Mouse (Mus musculus): ENCODE results near the gene Mblac1. TPM values are rescaled to one million over a fixed set of nuclear protein-coding genes. Genes with fewer than 3 reads are reported as not detected.
"Not testable (repeated sequence)": the region's sequence is repeated elsewhere in the genome, so short reads cannot be mapped to it uniquely, and the experiment has no call there.

Mblac1 gene
- polyA plus RNA-seq, 1 experiment from 2014 or later, result 6.1 TPM

- no peak overlapping the region for H3K4me3 ChIP-seq (ENCODE audit: low read length)
- H3K36me3 ChIP-seq (ENCODE audit: control insufficient read depth, insufficient read depth), result no peaks in the 10 kb centered on the region
- H3K9ac ChIP-seq (ENCODE audit: low read length), result no peak overlapping the region
- H3K27ac ChIP-seq (ENCODE audit: low read length), result no peak overlapping the region
- H3K9me3 ChIP-seq (replicated peaks; ENCODE audit: control insufficient read depth, low read length), result peaks cover 10% of the 10 kb centered on the region; the same call in 1 of the 2 replicates
- ATAC-seq (replicated peaks; ENCODE audit: extremely low read depth, insufficient read depth, low FRiP score), result no peak
- no peaks in the 10 kb centered on the region for H3K4me1 ChIP-seq (ENCODE audit: control insufficient read depth, insufficient read depth, low read length)
- no peak overlapping the region for H3K4me2 ChIP-seq (ENCODE audit: low read depth, low read length)
- WGBS, result 89% methylated on average over 3 of the region's 3 CpGs
- H3K27me3 ChIP-seq (ENCODE audit: control insufficient read depth, insufficient read depth, low read length), result no peaks in the 10 kb centered on the region
These were observed 8.0 kb downstream of the Mblac1 start for GRCm38 (mm10) chr5:138202086-138202485.

DNA sequence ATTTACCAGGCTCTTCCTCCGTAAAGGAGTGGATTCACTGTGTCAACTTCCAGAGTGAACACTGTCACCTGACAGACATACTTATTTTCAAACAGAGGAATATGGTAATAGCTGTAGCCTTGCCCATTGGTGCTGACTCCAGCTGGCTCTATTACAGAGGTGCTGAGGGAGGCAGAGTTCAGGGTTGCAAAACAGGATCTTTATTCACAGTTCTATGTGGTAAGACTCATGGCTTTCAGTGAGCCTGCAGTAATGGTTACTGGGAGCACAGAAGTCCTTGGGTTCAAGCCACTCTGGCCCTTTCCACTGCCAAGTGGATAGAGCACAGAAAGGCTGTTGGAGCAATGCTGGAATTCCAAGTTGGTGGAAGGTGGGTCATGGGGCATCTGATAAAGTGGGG is 13.1 kb downstream of the Mblac1 start:
- H3K27ac ChIP-seq (ENCODE audit: low read length), result no peak overlapping the region
- H3K9me3 ChIP-seq (replicated peaks; ENCODE audit: control insufficient read depth, low read length), result peaks cover 10% of the 10 kb centered on the region; the same call in 1 of the 2 replicates
- 74% methylated on average over 1 of the region's 1 CpGs for WGBS
- no peak for ATAC-seq (replicated peaks; ENCODE audit: extremely low read depth, insufficient read depth, low FRiP score)
- H3K4me2 ChIP-seq (ENCODE audit: low read depth, low read length), result no peak overlapping the region
- H3K9ac ChIP-seq (ENCODE audit: low read length), result no peak overlapping the region
- H3K27me3 ChIP-seq (ENCODE audit: control insufficient read depth, insufficient read depth, low read length), result no peaks in the 10 kb centered on the region
- H3K4me3 ChIP-seq (ENCODE audit: low read length), result no peak overlapping the region
- H3K36me3 ChIP-seq (ENCODE audit: control insufficient read depth, insufficient read depth), result no peaks in the 10 kb centered on the region
- no peaks in the 10 kb centered on the region for H3K4me1 ChIP-seq (ENCODE audit: control insufficient read depth, insufficient read depth, low read length)

DNA sequence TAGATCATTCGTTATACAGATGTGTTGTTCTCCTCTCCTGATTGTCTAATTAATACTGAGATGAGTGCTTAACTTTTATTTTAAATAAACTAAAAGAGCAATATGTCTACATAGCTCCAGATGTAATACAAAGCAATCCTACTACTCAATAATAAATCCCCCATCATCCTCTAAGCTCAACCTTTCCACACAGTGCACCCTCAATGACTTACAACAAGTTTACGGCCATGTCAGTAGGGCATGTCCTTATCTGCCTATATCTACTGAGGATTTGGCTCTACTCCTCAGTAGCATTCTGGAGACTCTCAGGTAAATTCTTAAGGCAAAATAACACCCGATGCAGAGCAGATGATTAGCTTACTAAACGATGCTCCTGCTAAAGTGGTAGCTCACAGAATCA is 13.8 kb downstream of the Mblac1 start:
- Histone ChIP-seq H3K27me3 (ENCODE audit: control insufficient read depth, insufficient read depth, low read length) (no peaks in the 10 kb centered on the region), H3K9ac (ENCODE audit: low read length) (no peak overlapping the region), H3K4me1 (ENCODE audit: control insufficient read depth, insufficient read depth, low read length) (no peaks in the 10 kb centered on the region), H3K4me2 (ENCODE audit: low read depth, low read length) (no peak overlapping the region), H3K27ac (ENCODE audit: low read length) (no peak overlapping the region), H3K36me3 (ENCODE audit: control insufficient read depth, insufficient read depth) (no peaks in the 10 kb centered on the region), H3K9me3 (replicated peaks; ENCODE audit: control insufficient read depth, low read length) (peaks cover 10% of the 10 kb centered on the region; the same call in 1 of the 2 replicates), H3K4me3 (ENCODE audit: low read length) (no peak overlapping the region)
- ATAC-seq (replicated peaks; ENCODE audit: extremely low read depth, insufficient read depth, low FRiP score), result no peak
- 71% methylated on average over 4 of the region's 4 CpGs for WGBS

DNA sequence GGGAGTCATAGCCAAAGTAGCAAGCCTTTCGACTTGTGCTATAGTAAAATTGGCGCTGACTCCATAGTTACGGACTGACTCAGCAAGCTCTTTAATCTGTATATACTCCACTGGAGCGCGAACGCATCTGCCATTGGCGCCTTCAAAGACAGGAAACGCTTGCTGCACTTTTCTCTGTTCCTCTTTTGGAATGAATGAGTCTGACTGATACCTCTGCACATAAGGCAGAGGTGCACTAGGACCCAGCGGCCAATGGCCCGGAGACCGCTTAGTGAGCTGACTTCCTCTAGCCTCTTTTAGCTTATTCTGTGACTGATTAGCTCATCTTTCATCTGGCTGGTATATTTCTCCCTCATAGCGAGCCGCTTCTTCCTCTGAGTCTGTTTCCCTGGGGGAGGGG is 22.5 kb downstream of the Mblac1 start:
- not testable (repeated sequence) for H3K9ac ChIP-seq (ENCODE audit: low read length); ATAC-seq (replicated peaks; ENCODE audit: extremely low read depth, insufficient read depth, low FRiP score); H3K27me3 ChIP-seq (ENCODE audit: control insufficient read depth, insufficient read depth, low read length); H3K4me3 ChIP-seq (ENCODE audit: low read length); H3K4me2 ChIP-seq (ENCODE audit: low read depth, low read length); H3K27ac ChIP-seq (ENCODE audit: low read length); H3K36me3 ChIP-seq (ENCODE audit: control insufficient read depth, insufficient read depth); H3K4me1 ChIP-seq (ENCODE audit: control insufficient read depth, insufficient read depth, low read length)
- WGBS, result 95% methylated on average over 13 of the region's 13 CpGs
- H3K9me3 ChIP-seq (replicated peaks; ENCODE audit: control insufficient read depth, low read length), result peaks cover 11% of the 10 kb centered on the region; the same call in 1 of the 2 replicates

- Histone ChIP-seq H3K4me1 (ENCODE audit: control insufficient read depth, insufficient read depth, low read length) (no peaks in the 10 kb centered on the region), H3K9me3 (replicated peaks; ENCODE audit: control insufficient read depth, low read length) (peaks cover 5% of the 10 kb centered on the region; the same call in 1 of the 2 replicates), H3K4me2 (ENCODE audit: low read depth, low read length) (no peak overlapping the region), H3K9ac (ENCODE audit: low read length) (no peak overlapping the region), H3K4me3 (ENCODE audit: low read length) (no peak overlapping the region), H3K27ac (ENCODE audit: low read length) (no peak overlapping the region), H3K36me3 (ENCODE audit: control insufficient read depth, insufficient read depth) (no peaks in the 10 kb centered on the region), H3K27me3 (ENCODE audit: control insufficient read depth, insufficient read depth, low read length) (no peaks in the 10 kb centered on the region)
- WGBS, result 59% methylated on average over 2 of the region's 2 CpGs
- no peak for ATAC-seq (replicated peaks; ENCODE audit: extremely low read depth, insufficient read depth, low FRiP score)
These were observed 25.8 kb downstream of the Mblac1 start for GRCm38 (mm10) chr5:138219864-138220263.

DNA sequence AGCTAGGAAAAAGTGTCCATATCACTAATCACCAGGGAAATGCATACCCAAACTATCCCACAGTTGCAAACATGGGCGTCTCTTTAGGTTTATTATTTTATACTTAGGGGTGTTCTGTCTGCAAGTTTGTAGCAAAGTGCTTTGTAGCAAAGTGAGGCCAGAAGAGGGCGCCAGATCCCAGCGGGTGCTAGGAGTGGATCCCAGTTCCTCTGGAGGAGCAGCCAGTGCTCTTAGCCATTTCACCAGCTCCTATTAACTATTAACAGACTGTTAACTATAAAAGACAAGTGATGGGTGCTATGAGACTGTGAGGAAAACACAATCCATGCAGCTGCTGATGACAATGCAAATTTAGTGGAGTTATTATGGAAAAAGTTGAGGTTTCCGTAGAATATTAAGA is 28.0 kb downstream of the Mblac1 start:
- Histone ChIP-seq H3K4me1 (ENCODE audit: control insufficient read depth, insufficient read depth, low read length) (no peaks in the 10 kb centered on the region), H3K9me3 (replicated peaks; ENCODE audit: control insufficient read depth, low read length) (no peaks in the 10 kb centered on the region), H3K4me3 (ENCODE audit: low read length) (no peak overlapping the region), H3K27ac (ENCODE audit: low read length) (no peak overlapping the region), H3K36me3 (ENCODE audit: control insufficient read depth, insufficient read depth) (no peaks in the 10 kb centered on the region), H3K9ac (ENCODE audit: low read length) (no peak overlapping the region), H3K4me2 (ENCODE audit: low read depth, low read length) (no peak overlapping the region), H3K27me3 (ENCODE audit: control insufficient read depth, insufficient read depth, low read length) (no peaks in the 10 kb centered on the region)
- ATAC-seq (replicated peaks; ENCODE audit: extremely low read depth, insufficient read depth, low FRiP score), result no peak
- 26% methylated on average over 4 of the region's 4 CpGs for WGBS

DNA sequence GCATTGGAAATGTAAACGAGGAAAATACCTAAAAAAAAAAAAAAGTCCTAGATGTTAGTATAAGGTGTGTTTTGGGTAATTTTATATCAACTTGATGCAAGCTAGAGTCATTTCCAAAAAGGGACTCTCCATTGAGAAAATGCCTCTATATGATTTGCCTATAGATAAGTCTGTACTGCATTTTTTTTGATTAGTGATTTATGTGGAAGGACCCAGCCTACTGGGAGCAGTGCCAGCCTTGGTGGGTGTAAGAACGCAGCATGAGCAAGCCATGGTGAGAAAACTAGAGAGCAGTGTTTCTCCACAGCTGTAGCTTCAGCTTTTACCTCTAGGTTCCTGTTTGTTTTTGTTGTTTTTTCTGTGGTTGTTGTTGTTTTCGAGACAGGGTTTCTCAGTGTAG is 29.2 kb downstream of the Mblac1 start:
- H3K9ac ChIP-seq (ENCODE audit: low read length), result no peak overlapping the region
- H3K4me3 ChIP-seq (ENCODE audit: low read length), result no peak overlapping the region
- no peaks in the 10 kb centered on the region for H3K36me3 ChIP-seq (ENCODE audit: control insufficient read depth, insufficient read depth)
- H3K27me3 ChIP-seq (ENCODE audit: control insufficient read depth, insufficient read depth, low read length), result no peaks in the 10 kb centered on the region
- H3K4me1 ChIP-seq (ENCODE audit: control insufficient read depth, insufficient read depth, low read length), result no peaks in the 10 kb centered on the region
- no peak overlapping the region for H3K4me2 ChIP-seq (ENCODE audit: low read depth, low read length)
- H3K27ac ChIP-seq (ENCODE audit: low read length), result no peak overlapping the region
- ATAC-seq (replicated peaks; ENCODE audit: extremely low read depth, insufficient read depth, low FRiP score), result no peak
- no peaks in the 10 kb centered on the region for H3K9me3 ChIP-seq (replicated peaks; ENCODE audit: control insufficient read depth, low read length)
- WGBS, result 47% methylated on average over 3 of the region's 3 CpGs

GRCm38 (mm10) chr5:138225700-138226099 is 31.6 kb downstream of the Mblac1 start, which contains the start of gene Nxpe5:
Gene Nxpe5 (plus strand): TSS chr5:138225898.
- H3K4me3 ChIP-seq (ENCODE audit: low read length), result no peak within 1 kb of the TSS
- H3K9me3 ChIP-seq (replicated peaks; ENCODE audit: control insufficient read depth, low read length), result no peaks in the 10 kb centered on the region
- 58% methylated on average over 2 of the region's 2 CpGs for whole genome bisulfite sequencing
- no peaks in the 10 kb centered on the region for H3K27me3 ChIP-seq (ENCODE audit: control insufficient read depth, insufficient read depth, low read length)
- no peak within 1 kb of the TSS for H3K9ac ChIP-seq (ENCODE audit: low read length)
- no peaks in the 10 kb centered on the region for H3K4me1 ChIP-seq (ENCODE audit: control insufficient read depth, insufficient read depth, low read length)
- H3K4me2 ChIP-seq (ENCODE audit: low read depth, low read length), result no peak within 1 kb of the TSS
- no peak for ATAC-seq (replicated peaks; ENCODE audit: extremely low read depth, insufficient read depth, low FRiP score)
- no peak within 1 kb of the TSS for H3K27ac ChIP-seq (ENCODE audit: low read length)
- H3K36me3 ChIP-seq (ENCODE audit: control insufficient read depth, insufficient read depth), result no peaks in the 10 kb centered on the region

DNA sequence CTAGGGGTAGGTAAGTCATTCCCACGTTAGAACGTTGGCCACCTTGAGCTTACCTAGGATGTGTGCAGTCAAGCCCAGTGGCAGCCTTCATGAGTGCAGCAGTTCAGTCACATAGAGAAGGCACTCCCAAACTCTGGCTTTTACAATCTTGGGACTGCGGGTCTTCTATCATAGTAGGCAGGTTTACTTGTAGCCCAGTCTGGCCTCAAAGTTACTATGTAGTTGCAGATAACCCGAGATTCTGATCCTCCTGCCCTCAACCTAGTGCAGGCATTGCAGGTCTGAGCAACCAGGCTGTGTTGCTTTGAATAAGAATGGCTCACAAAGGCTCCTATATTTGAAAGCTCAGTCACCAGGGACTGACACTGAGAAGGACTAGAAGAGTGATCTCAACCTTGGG is 32.4 kb downstream of the Mblac1 start:
- no peak overlapping the region for H3K4me2 ChIP-seq (ENCODE audit: low read depth, low read length)
- ATAC-seq (replicated peaks; ENCODE audit: extremely low read depth, insufficient read depth, low FRiP score), result no peak
- no peaks in the 10 kb centered on the region for H3K27me3 ChIP-seq (ENCODE audit: control insufficient read depth, insufficient read depth, low read length)
- no peak overlapping the region for H3K4me3 ChIP-seq (ENCODE audit: low read length)
- H3K36me3 ChIP-seq (ENCODE audit: control insufficient read depth, insufficient read depth), result no peaks in the 10 kb centered on the region
- H3K9ac ChIP-seq (ENCODE audit: low read length), result no peak overlapping the region
- H3K27ac ChIP-seq (ENCODE audit: low read length), result no peak overlapping the region
- no peaks in the 10 kb centered on the region for H3K4me1 ChIP-seq (ENCODE audit: control insufficient read depth, insufficient read depth, low read length)
- 75% methylated on average over 4 of the region's 4 CpGs for WGBS
- no peaks in the 10 kb centered on the region for H3K9me3 ChIP-seq (replicated peaks; ENCODE audit: control insufficient read depth, low read length)

- Histone ChIP-seq H3K9ac (ENCODE audit: low read length) (no peak overlapping the region), H3K4me3 (ENCODE audit: low read length) (no peak overlapping the region), H3K27ac (ENCODE audit: low read length) (no peak overlapping the region), H3K4me1 (ENCODE audit: control insufficient read depth, insufficient read depth, low read length) (no peaks in the 10 kb centered on the region), H3K9me3 (replicated peaks; ENCODE audit: control insufficient read depth, low read length) (no peaks in the 10 kb centered on the region), H3K36me3 (ENCODE audit: control insufficient read depth, insufficient read depth) (no peaks in the 10 kb centered on the region), H3K4me2 (ENCODE audit: low read depth, low read length) (no peak overlapping the region), H3K27me3 (ENCODE audit: control insufficient read depth, insufficient read depth, low read length) (no peaks in the 10 kb centered on the region)
- ATAC-seq (replicated peaks; ENCODE audit: extremely low read depth, insufficient read depth, low FRiP score), result no peak
- 45% methylated on average over 2 of the region's 2 CpGs for WGBS
These were observed 33.3 kb downstream of the Mblac1 start for GRCm38 (mm10) chr5:138227367-138227766.

All from heart, embryonic 16.5 days (tissue).